Mouse (Mus musculus) small intestine, adult 2 months (tissue): ENCODE measurements around the gene Hrc.

Experiments used
- CTCF ChIP-seq: fragments of 200-500 bp; IDR thresholded peaks from 2 replicates; pipeline ENCODE4 v1.5.1; 2012; ENCODE audit warnings: low read depth, mild to moderate bottlenecking, control low read depth, inconsistent platforms, low read length, moderate library complexity, mixed read lengths; ENCODE audit not compliant: insufficient replicate concordance, insufficient read length; ENCODE audit errors: extremely low read depth
- POLR2A ChIP-seq: fragments of 200-500 bp; IDR thresholded peaks from 2 replicates; pipeline ENCODE4 v1.6.1; 2012; ENCODE audit warnings: low read depth, mild to moderate bottlenecking, control low read depth, inconsistent platforms, low read length, moderate library complexity

DNA sequence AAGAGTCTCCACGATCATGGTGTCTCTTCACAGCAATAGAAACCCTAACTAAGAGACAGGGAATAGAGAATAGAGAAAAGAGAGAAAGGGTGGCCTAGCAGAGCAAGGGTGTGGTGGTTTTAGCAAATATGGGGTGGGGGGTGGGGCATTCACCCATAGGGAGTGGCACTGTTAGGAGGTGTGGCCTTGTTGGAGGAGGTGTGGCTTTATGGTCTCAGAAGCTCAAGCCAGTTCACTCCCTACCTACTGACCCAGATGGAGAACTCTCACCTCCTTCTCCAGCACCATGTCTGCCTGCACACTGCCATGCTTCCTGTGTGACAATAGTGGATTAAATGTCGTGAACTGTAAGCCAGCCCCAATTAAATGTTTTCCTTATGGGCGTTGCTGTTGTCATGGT, 37.5 kb upstream of the Hrc start:
- TF ChIP-seq CTCF (no peak), POLR2A (no peak)
